Mouse (Mus musculus) myocyte (in vitro differentiated cells): ENCODE results near the gene Vnn3.

ENCODE experiments used
- CEBPB ChIP-seq: IDR thresholded peaks from 2 replicates; pipeline ENCODE4 v1.6.1; 2011; ENCODE audit warnings: mild to moderate bottlenecking, moderate library complexity; ENCODE audit not compliant: poor library complexity, insufficient read depth, severe bottlenecking
- E2F4 ChIP-seq: IDR thresholded peaks from one replicate; pipeline ENCODE4 v1.6.1; 2011; ENCODE audit warnings: mild to moderate bottlenecking, control low read depth, moderate library complexity; ENCODE audit not compliant: insufficient read depth
- MAX ChIP-seq: IDR thresholded peaks from one replicate; pipeline ENCODE4 v1.6.1; 2011; ENCODE audit warnings: low read depth, mild to moderate bottlenecking, control low read depth
- POLR2A ChIP-seq: IDR thresholded peaks from one replicate; pipeline ENCODE4 v1.6.1; 2011; ENCODE audit warnings: low read depth, mild to moderate bottlenecking, control low read depth, moderate library complexity; ENCODE audit not compliant: insufficient read length
- POLR2AphosphoS2 ChIP-seq: IDR thresholded peaks from one replicate; pipeline ENCODE4 v1.6.1; 2011; ENCODE audit warnings: low read depth, control low read depth; ENCODE audit not compliant: insufficient read length
- SRF ChIP-seq: IDR thresholded peaks from one replicate; pipeline ENCODE4 v1.6.1; 2011; ENCODE audit warnings: low read depth; ENCODE audit not compliant: control insufficient read depth, insufficient read length
- USF1 ChIP-seq: IDR thresholded peaks from one replicate; pipeline ENCODE4 v1.6.1; 2011; ENCODE audit warnings: low read depth, mild to moderate bottlenecking, control low read depth, moderate library complexity

DNA sequence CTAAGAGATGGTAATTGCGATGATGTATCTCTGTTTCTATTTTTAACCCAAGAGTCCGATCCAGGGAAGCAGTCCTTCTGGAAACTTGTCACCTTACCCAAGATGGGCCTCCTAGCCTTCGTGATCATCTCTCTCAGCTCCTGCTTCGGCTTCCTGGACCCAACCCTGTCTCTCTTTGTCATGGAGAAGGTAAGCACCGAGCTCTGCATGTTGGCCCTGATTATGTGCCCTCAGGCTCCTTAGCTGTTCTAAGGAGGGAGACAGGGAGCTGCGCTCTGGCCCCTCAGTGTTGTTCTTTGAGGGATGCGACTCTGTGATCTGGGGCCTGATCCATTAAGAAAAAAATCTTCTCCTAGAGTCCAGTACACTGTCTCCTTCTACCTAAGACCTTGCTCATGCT, 35.0 kb upstream of the Vnn3 start:
- TF ChIP-seq POLR2A (no peak), E2F4 (no peak), USF1 (no peak), CEBPB (no peak), MAX (no peak), SRF (no peak), POLR2AphosphoS2 (no peak)
